Mouse (Mus musculus): Measurements from ENCODE around the gene Cacna1a. TPM values are rescaled to one million over a fixed set of nuclear protein-coding genes. Genes with fewer than 3 reads are reported as not detected.
A peak's percentile ranks its signal among the peaks of the same experiment; 100 is the strongest.

Gene Cacna1a
- total RNA-seq, 4 experiments from 2014 or later = 6.3 to 18.1 (median 11.8) TPM

DNA sequence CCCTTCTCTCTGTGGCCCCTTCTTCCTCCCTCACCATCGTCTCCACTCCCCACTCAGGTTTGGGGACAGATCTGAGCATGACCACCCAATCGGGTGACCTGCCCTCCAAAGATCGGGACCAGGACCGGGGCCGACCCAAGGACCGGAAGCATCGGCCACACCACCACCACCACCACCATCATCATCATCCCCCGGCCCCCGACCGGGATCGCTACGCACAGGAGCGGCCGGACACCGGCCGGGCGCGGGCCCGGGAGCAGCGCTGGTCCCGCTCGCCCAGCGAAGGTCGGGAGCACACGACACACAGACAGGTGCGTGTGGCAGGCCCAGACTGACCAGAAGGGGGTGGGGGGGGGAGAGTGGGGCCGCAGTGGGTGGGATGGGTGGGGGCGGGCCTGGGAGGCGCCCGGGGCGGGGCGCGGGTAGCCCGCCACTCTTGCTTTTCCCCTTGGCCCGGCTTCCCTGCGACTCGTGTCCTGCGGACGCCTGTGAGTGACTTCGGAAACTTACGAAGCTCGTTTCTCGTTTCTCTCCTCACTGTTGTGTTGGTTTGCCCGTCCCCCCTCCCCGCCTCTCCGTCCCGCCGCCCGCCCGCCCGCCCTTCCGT is 250.4 kb downstream of the Cacna1a start:
- no peak for DNase-seq

DNA sequence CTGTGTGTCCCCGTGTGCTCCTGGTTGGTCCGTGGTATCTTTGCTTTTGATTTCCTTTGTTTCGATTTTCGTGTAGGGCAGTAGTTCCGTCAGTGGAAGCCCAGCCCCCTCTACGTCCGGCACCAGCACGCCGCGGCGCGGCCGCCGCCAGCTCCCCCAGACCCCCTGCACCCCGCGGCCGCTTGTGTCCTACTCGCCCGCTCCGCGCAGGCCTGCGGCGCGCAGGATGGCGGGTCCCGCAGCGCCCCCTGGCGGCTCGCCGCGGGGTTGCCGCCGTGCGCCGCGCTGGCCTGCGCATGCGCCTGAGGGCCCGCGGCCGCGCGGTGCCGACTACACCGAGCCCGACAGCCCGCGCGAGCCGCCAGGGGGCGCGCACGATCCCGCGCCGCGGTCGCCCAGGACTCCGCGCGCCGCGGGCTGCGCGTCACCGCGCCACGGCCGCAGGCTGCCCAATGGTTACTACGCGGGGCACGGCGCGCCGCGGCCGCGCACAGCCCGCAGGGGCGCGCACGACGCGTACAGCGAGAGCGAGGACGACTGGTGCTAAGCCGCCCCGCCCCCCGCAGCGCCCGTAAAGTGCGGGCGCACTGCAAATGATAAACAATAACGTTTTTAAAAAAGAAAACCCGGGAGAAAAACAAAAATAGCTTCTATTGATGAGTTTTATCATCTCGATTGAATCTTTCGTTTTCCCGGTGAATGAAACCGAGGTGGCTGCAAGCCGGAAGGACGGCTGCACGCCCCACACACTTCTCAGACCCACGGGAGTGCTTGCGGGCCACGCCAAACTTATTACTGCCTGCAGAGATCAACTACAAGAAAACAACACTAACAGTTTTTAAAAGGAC is 251.1 kb downstream of the Cacna1a start:
- peak; percentile 89 for DNase-seq

DNA sequence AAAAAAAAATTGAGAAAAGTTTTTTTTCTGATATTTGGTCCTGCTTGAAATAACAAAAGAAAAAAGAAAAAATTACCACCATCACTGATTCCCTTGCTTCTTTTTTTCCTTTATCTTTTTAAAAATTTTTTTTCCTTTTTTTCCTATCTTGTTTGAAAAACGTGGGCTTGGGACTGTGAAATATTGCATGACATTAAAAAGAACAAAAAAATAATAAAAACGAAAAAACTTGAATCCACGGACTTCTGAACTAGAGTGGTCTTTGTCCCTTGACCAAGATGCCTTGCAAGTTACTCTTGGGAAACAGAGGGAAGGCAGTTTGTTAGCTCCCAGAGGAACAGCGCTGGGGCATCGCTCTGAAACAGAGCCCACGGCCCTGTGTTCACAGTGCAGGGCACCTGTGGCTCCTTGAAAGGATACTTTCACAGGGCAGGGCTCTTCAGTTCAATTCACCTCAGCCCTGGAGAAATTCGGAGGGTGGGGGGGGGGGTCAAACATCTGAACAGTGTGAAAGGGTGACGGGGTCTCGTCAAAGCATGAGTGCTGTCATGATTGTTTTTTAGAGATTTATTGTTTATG is 251.9 kb downstream of the Cacna1a start:
- DNase-seq = no peak

DNA sequence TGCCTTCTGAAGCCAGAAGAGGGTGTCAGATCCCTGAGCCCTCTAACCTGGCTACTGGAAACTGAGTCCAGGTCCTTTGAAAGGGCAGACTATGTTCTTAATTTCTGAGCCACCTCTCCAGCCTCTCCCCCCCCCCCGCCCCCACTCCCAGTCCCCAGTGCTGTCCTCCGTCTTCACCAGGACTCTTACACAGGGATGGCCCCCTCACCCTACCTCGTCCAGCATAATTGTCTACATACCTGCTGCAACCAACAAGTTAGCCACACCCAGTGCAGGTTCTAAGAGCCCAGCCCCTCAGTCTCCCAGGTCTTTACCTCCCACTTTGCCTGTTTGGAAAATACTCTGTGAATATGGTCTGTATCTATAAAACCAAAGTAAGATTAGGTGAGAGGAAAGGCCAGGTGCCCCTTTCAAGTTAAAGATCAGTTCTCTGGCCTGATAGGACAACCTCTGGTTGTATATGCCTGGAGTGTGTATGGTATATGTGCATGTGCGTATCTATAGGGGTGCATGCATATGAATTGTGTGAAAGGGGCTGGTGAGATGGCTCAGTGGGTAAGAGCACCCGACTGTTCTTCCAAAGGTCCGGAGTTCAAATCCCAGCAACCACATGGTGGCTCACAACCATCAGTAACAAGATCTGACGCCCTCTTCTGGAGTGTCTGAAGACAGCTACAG is 252.5 kb downstream of the Cacna1a start:
- no peak for DNase-seq

DNA sequence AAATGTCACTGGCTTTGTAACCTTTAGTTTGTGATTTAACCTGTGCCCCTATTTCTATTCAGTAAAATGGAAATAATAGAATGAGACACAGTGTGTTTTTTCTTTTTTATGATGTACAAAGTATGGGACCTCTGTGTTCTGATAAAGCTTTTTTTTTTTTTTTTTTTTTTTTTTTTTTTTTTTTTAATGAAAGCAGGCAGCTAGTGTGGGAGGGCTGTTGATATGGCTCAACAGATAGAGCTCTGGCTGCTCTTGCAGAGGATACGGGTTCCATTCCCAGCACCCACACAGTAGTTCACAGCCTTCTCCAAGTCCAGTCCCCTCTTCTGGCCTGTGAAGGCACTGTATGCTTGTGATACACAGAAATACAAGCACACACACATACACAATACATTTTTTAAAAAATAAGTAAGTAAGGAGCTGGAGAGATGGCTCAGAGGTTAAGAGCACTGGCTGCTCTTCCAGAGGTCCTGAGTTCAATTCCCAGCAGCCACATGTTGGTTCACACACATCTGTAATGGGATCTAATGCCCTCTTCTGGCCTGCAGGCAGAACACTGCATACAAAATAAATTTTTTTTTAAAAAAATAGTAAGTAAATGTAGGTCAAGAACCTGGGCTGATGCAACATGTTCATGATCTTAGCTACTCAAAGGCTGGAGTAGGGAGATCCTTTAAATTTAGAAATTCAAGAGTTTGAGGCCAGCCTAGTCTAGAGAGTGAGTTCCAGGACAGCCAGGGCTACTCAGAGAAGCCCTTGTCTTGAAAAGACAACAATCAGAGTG is 253.5 kb downstream of the Cacna1a start:
- no peak for DNase-seq

DNA sequence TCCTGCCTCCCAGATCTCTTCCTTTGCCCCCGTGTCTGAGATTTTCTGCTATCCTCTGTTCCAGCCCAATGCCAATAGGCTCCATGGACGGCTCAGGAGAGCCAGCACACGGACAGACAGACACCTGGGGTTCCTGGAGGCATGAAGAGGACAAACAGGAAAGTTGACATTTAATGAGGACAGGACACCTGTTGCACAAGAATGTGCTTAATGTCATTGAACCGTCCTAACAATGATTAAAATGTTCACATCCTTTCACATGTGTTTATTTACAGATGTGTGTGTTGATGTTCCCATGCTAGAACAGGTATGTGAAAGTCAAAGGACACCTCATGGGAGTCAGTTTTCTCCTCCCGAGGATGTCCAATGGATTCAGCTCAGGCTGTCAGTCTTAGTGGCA is 254.8 kb downstream of the Cacna1a start:
- no peak for DNase-seq

DNA sequence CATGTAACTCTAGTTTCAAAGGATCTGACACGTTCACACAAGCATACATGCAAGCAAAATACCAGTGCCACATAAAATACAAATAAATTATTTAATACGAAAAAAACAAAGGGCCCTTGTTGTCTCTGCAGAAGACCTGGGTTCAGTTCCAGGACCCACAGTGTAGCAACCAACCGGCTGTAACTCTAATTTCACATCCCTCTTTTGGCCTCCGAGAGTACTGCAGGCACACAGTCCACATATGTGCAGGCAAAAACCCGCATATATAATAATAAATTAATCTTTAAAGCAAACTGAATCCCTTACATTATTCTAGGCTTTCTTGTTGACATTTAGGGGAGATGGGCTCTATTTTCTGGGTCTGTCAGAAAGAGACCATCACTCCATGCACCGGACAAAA is 258.6 kb downstream of the Cacna1a start:
- DNase-seq = no peak

DNA sequence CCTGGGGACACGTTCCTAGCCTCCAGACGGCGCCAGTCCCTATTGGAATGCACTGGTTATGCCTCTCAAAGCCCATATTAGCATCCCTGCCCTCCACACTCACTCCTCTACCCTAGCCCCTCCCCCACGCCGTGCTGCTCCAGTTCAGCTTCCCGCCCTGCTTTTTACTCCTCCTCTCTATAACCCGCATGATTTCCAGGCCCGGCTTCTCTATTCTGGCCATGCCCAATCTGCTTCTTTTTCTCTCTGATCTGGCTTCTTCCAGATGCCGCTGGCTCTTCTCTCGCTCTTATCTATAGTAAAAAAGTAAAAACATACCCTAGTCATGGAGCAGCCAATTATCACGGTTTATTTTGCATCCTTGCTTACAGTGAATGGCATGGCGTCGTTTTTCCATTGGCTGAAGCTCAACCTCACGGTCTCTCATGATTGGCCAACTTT is 259.2 kb downstream of the Cacna1a start:
- no peak for DNase-seq

DNA sequence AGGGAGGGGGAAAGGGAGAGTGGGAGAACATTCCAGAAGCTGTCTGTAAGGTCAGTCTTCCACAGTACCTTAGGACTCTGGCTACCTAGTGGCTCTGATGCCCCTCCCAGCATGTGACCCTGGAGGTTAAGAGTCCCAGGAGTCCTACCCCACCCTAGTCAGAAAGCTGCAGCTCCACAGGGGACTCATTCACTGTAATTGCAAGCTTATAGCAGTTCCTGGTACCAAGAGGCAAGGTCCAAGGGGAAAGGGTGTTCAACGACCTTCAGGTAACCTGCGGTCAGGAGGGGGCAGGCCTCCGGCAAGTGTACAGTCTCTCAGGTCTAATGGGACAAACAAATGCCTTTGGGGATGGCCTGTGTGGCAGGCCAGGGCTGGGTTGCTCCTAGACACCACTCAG is 262.0 kb downstream of the Cacna1a start:
- DNase-seq = no peak

DNA sequence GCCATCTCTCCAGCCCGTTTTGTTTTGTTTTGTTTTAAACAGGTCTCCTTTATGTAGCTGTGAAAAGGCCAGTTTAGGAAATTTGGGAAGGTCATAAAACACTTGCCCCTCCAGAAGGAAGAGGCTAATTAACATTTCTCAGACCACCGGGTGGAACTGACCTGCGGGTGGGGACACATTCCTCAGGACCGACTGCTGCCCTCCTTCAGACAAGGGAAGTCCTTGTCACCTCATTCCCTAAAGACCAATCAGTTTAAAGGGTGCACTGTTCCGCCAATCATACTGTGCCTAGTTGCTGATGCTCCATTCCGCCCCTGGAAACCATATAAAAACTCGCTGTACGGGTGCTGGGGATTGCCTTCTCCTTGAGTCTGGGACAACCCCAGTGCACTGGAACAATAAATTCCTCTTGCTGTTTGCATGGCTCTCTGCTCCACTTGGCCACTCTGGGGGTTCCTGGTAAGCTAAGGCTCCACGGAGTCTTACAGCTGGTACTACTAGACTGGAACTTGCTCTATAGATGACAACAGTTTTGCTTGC is 264.9 kb downstream of the Cacna1a start:
- DNase-seq = no peak

DNA sequence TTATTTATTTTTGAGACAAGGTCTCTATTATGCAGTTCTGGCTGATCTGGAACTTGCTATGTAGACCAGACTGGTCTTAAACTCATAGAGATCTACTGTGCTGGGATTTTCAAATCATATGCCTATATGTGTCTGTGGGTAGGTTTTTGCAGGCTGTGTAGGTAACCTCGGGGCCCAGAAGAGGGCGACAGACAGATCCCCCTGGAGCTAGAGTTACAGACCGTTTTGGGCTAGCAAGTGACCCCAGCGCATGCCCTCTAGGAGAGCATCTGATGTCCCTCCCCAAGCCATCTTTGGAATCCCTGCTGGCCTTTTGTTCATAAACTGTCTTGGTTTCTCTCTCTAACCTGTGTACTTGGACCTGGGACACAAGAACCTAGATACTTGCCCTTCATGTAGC is 266.4 kb downstream of the Cacna1a start:
- no peak for DNase-seq

DNA sequence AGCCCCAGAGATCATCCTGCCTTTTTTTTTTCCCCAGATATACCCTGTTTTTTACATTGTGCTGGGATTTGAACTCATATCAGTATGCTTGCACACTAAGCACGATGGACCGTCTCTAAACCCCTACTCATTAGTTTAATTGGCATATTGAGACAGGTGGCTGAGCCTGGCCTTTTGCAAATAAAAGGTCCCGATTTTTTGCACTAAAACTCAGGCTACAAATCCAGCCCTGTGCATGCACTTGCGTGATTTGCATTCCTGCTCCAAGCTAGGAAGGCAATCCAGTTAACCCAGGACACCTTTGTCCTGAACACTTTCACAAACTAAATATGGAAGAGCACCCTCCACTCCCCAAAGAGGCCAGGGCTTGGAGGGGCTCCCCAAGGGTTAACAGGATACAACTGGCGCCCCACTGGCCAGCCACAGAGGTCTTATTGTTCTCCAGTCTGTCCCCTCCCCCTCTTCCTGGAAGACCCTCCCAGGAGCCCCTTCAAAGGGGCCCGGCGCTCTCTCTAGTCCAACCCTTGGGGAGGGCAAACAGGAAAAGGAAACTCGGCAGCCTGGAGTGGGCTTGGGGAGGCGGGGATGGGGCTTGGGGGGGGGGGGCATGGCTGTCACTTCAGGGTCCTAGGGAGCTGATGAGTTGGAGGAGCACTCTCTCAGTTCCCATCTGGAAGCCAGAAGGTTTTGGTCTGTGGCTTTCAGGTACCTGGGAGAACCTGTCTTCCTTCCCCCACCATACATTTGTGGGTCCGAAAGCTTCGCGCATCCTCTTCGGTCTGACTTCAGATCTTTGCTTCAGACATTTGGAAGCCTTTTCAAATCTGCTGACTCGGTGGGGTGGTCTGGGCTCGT is 267.3 kb downstream of the Cacna1a start:
- no peak for DNase-seq

DNA sequence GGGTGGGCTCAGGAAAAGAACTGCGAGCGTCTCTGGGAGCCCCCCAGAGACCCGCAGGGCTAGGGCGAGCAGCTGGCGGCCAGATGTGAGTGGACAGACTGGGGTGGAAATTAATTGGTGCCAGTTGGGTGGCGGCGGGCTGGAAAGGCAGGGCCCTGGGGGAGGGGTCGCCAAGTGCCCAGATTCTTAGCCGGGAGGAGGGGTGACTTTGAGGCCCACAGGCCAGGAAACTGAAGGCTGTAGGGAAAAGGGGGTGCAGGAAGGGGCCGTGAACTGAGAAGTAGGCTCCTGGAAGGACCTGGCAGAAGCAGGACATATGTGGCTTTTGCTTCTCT is 267.9 kb downstream of the Cacna1a start:
- DNase-seq = no peak

DNA sequence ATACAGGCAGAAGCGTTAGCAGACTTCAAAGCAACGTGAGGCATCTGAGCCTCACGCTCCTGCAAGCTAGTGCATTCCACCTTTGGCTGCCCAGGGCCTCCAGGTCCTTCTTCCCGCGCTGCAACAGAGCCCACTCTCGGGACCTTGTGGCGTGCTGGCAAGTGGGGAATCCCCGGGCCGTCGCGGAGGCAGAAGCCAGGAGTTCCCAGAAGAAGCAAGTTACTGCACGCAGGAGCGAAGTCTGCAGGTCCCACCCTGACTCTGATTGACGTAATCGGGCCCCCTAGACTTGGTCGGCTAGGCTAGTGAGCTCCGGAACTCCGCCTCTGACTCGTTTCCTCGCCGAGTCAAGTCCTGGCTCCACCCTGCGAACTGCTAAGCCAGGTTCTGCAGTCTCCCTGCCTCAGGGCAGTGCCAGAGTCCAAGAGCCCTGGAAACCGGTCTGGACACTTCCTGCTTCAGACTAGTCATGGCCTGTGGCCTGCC is 268.4 kb downstream of the Cacna1a start:
- DNase-seq = peak; percentile 65

DNA sequence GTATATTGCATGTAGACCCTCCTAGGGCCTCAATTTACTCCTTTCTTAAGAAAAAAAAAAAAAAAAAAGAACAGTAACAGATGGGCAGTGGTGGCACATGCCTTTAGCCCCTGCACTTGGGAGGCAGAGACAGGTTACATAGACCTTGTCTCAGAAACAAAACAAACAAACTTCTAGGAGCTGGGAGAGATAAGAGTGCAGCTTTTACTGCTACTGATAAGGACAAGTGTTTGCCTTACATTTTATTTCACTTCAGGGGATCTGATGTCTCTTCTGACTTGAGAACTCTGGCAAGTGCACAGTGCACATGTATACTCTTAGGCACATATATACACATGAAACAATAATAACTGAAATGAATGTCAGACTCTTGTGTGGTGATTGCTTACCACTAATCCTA is 269.0 kb downstream of the Cacna1a start:
- DNase-seq = no peak

DNA sequence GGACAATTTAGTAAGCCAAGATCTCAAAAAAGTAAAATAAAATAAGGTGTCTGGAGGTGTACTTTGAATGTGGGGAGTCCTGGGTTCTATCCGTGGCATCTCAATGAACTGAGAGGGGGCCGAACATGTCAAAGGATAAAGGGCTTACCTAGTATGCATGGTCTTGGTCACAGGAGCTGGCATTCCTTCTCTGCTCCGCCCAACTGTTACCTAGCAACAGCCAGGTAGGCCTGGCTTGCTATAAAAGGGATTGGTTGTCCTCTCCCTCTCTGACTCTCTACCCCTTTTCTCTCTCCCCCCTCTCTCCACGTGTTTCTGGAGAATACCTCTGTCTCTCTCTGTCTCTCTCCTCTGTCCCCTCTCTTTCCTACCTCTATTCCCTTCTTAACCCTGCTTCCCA is 269.4 kb downstream of the Cacna1a start:
- DNase-seq = no peak

DNA sequence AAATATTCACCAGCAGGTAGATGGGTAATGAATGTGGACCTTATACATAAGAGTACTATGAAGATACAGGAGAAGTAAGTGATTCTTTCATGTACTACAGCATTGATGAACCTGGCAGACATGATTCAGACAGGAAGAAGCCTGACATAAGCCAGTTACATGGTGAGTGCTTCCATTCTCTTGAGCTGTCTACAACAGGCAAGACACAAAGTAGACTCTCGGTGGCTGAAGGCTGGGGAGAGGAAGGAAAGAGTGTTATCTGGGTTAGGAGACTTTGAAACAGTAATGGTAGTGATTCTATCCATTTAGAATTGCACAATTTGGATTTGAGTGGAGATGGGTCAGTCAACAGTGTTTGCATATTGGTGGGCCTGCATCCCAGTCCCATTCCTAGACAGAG is 270.7 kb downstream of the Cacna1a start:
- DNase-seq = no peak

DNA sequence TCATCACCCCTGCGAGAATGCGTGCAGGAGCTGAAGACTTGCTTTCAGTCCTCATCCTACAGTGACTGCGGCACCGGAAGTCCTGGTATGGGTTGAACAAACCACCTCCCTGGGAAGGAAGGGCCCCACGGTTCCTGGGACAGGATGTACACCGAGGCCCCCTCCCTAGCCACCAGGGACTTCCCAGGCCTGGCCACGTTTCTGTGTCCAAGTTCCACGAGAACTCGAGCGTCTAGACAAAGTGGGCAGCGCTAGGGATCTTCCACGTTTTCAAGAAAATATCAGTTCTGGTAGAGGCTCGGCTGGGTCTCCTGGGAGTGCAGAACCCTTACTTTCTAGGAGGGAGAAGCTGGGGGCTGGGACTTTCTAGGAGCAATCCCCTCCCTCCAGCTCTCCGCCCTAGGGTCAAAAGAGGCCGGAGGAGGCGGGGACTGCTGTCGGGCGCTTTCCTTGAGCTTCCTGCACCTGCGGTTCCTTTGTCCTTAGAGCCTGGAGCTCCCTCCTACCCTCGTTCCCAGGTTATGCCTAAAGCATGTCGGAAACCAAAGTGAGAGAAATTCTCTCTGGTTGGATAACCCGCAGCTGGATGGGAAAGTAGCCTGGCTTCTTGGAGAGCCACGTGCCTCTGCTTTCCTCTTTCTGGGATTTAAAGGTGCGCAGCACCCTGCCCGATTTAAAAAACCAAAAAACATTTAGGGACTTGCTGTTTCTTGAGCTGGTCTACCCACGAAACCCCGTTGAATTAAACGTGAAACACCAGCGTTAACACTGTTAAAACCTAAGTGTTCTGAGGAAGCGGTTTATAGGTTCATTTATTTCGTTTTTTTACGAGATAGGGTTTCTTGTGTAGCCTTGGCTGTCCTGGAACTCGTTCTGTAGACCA is 271.9 kb downstream of the Cacna1a start:
- DNase-seq = peak; percentile 51

DNA sequence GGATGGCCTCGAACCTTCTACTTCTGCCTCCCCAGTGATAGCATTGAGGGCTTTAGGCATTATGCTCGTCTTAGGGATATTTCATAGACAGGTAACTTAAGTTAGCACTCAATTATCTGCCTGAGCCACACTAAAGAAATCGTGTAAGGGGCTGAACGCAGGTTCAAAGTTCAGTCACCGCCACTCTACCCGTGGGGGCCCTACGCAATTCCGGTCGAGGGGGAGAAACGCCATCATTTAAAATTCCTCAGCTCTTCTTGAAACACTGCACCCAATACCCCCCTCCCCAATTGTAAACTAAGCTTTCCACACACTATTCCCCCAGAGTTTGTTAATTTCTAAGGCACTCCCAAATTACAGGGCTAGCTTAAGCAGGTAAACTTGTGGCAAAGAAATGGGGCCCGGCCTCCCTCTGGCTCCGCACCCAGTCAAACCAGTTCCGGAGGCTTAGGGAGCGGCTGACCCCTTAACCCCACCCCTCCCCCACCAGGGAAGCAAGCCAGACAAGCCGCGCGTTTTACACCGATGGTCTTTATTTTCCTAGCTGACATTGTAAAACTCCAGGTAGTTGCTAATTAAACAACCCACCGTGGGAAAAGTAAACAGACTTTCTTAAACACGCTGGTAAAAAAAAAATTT is 272.7 kb downstream of the Cacna1a start:
- no peak for DNase-seq
